Mouse (Mus musculus) thymus, postnatal 0 days (tissue): ENCODE data around the gene Cdan1. TPM values are rescaled to one million over a fixed set of nuclear protein-coding genes. Genes with fewer than 3 reads are reported as not detected.
"Not testable (repeated sequence)": the region's sequence is repeated elsewhere in the genome, so short reads cannot be mapped to it uniquely, and the experiment has no call there.

Experiments
- DNase-seq: peaks from one replicate; pipeline ENCODE4 v3.0.0-alpha.2; 2015; ENCODE audit warnings: low spot score
- polyA plus RNA-seq: library from polyadenylated mRNA; unstranded; fragments of >200 nt; fragmentation: Nextera tagmentation; extraction: Ambion mirVana; gene quantifications from 2 replicates; pipeline ENCODE4 v1.2.1, GENCODE M21; 2015

Gene Cdan1
- polyA plus RNA-seq, 1 experiment from 2014 or later: 8.7 TPM

DNA sequence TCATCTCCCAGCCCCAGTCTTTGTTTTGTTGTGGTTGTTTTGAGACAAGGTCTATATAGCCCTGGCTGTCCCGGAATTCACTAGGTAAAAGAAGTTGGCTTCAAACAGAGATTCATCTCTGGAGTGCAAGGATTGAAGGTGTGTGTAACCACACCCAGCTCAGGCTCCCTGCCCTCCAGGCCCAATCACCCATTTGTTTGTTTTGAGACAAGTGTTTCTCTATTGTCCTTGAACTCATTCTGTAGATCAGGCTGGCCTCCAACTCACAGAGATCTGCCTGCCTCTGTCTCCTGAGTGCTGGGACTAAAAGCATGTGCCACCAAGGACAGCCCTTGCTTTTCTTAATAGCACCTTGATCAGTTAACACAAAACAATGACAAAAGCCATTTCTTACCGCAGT, 101.9 kb downstream of the Cdan1 start:
- no peak for DNase-seq

DNA sequence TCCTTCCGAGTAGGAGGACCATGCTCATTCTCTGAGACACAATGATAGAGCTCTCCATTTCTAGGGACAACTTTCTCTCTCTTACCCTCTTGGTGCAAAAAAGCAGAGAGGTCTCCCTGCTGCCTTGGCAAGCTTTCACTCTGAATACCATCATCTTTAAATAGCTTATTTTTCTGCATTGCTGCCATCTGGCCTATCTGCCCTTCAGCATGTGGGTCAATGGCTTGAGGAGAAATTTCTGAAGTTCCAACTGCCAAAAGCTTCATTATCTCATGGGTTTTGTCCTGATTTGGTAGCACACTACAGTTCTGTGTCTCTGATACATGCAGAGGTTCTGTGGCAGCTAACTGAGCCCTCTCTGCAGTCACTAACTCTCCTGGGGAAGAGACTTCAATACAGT, 104.4 kb downstream of the Cdan1 start:
- DNase-seq: no peak

DNA sequence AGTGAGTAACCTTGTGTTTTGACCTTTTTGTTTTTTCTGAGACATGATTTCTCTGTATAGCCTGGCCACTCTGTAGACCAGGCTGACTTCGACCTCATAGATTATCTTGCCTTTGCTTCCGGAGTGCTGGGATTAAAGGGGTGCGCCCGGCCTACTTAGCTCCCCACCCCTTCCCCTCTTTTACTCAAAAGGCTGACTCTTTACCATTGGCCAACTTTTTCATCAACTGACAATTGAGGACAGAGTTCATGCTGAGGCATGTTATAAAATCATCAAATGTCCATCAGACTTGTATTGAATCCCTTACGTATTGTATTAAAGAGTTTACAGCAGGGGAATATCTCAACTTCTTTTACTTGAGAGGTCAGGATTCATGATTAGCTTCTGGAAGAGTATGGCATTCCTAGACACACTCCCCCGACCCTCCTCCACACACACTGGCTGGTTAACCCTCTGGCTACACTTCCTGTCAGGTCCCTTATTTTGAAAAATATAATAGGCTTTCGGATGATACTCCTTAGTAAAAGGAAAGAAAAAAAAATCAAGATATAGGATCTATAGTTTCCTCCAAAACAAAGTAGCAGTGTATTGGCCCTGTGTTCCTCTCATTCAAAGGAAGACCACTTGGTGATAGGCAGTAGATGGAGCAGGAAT, 117.9 kb downstream of the Cdan1 start:
- DNase-seq: no peak

DNA sequence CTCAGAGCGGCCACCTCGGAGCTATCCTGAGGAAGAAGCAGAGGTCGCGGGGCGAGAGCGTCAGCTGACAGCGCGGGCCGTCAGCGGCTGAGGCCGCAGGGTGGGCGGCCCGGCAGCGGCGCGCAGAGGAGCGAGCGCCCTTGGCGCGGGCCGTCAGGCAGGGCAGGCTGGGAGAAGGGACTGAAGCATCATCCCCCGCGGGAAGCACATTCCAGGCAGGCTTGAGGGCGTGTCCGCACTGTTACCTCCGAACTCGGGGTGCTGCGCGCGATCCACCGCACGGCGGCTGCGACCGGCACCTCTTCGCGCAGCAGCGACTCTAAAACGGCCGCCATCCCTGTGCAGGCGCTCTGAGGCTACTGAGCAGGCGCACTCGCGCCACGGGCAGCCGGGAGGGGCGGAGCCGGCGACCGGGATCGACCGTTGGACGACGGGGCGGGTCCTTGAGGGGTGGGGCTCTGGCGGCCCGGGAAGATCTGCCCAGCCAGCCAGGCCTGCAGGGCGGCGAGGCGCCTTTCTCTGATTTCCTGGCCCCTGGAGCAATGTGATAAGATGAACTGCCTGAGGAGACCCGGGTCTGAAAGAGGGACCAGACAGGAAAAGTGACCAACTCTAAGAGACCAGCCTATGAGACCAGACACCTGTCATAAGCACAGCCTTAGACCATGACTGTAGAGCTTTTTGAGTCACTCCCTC, 118.6 kb downstream of the Cdan1 start:
- peak; percentile 93 for DNase-seq

DNA sequence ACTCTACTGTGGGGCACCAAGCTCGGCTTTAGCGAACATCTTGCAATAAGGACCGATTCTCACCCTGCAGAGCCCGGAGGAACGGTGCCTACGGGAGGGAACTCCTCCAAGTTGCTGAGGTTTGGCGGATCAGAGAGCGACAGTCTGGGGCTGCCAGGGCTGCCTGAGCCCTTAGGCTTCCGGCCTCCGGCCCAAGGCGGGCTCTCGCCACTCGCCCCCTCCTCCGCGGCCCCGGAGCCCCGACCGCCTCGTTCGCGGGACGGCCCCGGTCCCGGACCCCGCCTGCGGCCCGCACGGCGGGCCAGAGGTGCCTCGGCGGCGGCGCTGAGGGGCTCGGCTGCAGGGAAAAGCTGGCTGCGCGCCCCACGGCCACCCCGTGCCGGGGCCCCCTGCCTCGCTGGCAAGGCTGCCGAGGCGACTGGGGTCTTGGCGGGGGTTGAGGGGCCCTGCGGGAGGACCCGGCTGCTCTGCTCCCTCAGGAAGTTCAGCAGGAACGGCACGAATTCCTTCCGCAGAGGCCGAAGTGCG, 119.2 kb downstream of the Cdan1 start:
- DNase-seq: peak; percentile 27

DNA sequence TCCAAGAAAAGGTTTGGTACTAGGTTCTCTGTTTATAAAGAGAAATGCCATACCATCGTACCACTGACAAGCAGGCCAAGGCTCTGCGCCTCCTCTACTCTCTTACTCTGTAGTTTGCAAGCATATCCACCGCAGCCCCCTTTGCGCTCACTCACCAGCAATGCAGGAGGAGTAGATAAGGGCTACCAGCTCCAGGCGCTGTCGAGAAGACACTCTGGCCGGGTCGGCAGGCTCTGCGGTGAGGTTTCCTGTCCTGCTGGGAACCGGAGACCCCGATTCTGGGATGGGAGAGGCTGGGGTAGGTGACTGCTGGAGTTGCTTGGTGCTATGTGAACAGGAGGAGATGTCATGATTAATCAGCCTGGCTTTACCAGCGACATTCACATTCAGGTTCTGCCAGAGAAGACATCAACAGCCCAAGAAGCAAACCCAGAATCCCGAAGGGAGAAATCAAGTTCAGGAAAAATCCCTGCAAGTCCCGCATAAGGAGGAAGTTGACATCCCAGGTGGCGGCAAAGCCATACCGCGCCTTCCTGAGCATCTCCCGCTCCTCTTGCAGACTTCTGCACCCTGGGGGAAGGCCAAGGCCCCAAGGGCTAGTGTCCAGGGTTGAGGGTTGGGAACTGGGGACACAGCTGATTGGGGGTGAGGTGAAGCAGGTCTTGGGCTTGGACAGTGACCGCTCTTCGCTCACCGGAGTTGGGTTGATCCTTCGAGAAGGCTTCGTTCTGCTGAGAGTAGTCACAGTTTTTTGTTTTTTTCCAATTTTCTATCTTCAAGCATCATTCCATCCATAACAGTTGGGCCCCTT, 119.9 kb downstream of the Cdan1 start:
- DNase-seq: peak; percentile 15

DNA sequence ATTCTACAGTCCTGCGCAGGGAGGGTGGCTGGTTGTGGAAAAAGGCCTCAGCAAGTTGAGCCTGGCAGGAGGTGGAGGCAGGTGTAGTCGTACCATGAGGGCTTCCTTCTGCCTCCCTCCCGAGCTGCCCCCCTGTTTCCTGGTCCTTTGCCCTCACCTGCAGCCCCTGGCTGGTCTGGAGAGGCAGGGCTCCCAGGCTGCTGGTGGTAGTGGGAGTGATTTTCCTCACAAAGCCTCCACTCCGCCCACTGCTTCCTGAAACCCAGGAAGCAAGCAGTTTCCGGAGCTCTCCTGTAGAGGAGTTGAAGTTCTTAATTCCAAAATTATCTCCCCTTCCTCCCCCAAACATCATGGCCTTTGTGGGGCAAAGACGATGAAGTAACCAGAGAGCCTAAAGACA, 125.8 kb downstream of the Cdan1 start:
- no peak for DNase-seq

DNA sequence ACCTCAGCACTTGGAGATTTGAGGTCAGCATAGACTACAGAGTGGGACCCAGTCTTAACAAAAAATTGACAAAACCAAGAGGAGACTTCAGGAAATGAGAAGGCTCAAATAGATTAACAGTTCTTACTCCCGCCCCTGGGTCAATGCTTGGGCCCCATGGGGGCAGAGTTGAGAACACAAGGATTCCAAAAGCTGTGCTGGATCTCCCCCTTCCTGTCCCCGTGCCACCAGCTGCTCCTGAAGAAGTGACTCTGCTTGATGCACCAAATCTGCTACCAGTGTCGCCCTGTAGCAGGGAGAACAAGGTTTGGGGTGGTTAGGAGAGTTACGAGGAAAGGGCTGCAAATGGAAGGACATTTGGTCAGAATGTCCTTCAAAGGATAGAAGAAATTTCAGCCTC, 126.3 kb downstream of the Cdan1 start:
- DNase-seq: no peak

DNA sequence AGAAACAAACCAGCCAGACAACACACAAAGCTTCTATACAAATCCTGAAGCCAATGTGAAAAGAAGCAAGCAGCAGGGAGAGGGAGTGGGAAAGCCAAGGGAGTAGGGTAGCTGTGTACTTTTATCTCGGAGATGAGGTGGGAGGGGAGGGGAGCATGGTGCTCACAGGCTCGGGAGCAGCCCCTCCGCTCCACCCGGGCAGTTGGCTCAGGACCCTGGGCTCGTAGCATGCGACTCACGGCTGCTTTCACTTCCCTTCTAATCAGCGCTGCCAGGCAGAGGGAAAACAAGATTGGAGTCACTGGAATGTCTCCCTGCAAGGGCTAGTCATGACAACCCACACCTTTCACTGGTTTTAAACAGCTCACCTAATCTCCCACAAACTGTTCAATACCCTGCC, 127.4 kb downstream of the Cdan1 start:
- no peak for DNase-seq

DNA sequence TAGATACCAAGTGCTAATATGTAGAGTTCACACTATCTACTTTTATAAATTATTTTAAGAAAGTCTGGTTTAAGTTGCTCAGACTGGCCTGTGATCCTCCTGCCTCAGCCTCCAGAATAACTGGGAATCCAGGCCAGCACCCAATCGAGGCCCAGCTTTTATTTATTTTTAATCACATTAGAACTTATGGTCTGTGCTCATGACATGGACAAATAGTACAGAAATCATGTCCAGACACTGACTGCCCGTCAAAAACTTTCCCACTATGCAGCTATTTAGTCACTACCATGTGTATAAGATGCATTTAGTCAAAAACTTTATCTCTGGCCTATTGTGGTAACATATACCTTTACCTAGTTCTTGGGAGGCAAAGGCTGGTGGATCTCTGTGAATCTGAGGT, 128.0 kb downstream of the Cdan1 start:
- no peak for DNase-seq

DNA sequence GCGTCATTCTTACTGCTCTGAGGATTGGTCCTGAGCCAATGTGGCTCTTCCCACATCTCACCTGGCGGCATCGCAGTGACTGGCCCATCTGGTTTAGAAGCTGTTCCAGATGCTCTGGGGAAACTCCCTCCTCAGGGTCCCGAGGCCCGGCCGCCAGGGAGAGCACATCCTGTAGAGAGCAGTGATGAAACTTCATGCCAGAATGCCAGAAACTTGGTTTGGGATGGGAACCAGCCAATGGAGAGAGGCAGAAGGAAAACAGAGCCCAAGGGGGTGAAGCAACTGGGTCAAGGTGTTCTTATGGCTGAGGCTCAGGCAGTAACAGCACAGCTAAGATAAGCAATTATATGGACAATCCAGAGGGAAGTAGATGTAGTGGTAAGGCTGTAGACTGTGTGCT, 129.1 kb downstream of the Cdan1 start:
- no peak for DNase-seq

DNA sequence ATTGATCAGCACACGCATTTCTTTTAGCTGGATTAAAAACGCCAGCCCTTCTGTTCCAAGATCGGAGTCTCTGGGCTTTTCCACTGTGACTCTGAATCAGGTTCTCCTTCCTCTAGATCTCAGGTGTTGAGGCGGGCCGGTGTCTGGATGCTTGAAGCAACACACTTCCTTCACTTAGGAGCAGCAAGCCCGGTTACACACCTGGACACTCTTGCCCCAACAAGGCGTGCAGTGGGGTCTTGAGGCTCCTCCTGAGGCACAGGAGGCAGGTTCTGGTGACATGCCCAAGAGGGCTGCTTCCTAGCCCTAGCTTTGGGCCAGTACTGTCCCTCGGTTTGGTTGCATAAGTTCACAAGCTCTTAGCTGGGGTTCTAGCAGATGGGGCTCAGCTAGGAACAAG, 131.4 kb downstream of the Cdan1 start:
- DNase-seq: no peak

DNA sequence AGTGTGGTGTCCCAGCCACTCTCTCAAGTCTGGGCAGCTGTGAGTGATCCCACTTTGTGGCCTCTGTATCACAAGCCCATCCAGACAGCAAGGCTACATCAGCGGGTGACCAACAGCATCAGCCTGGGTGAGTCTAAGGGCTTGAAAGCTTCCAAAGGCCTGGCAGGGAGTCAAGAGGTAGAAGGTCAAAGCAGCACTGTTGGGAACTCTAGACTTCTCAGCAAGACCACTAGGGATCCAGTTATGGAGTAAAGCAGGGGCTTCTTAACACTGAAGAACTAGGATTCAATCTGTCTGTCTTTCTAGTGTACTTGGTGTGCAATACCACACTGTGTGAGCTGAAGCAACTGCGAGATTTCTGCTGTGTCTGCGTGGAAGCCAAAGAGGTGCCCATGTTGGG, 136.5 kb downstream of the Cdan1 start:
- DNase-seq: no peak

DNA sequence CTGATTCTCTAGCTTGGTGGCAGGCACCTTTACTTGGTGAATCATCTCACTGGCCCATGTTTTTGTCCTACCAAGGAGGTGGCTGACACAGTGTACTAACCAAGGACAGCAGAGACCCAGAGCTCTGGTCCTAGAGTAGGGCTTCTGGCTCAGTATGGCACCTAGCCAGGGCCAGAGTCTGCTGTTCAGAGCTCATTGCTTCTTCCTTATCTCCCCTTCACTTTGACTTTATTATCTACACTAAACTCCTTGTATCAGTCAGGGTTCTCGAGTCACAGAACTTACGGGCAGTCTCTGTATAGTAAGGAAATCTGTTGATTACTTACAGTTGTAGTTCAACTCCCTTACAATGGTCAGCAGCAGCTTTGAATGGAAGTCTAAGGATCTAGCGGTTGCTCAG, 139.0 kb downstream of the Cdan1 start:
- no peak for DNase-seq

DNA sequence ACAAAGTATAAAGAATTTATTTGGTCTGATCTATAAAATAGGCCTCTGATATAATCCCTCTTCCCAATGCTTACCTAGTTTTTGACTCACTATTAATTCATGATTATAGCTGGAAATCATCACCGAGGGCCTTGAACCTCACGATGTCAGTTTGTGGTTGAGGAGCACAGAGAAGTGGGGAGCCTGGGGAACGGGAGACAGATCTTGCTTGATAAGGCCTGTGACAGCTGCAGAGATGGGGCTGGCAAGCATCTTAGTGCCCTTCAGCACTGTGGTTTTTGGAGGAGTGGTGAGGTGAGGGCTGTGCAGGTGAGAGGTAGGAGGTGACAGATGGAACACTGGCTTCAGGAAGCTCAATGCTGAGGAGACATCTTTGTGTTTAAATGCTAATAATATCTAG, 139.8 kb downstream of the Cdan1 start:
- DNase-seq: peak; percentile 67

DNA sequence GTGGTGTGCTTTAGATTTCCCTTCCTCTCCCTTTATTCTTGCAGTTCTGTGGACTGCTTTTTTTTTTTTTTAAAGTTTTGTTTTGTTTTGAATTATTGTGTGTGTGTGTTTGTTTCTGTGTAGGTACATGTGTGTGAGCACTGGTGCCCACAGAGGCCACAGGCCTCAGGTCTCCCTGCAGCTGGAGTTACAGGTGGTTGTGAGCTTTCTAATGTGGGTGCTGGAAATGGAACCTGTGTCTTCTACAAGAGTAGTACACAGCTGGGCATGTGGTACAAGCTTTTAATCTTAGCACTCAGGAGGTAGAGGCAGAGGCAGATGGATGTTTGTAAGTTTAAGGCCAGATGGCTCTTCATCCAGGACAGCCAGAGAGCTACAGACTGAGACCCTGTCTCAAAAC, 142.9 kb downstream of the Cdan1 start:
- peak; percentile 64 for DNase-seq

DNA sequence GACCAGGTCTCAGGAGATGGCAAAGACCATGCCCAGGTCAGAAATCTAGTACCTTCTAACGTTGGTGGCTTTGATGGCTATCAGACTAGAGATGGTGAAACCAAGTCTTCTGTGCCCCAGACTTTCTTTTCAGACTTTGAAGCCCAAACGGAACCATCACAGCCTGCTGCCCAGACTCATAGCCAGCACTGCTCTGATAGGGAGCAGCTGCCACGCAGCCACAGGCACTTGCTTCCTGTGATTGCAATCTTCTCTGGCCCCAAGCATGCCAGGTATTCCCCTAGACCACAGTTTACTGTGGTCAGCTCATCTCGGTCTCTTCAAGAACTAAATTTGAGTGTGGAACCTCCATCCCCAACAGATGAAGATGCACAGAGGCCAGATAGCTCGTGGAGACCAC, 147.3 kb downstream of the Cdan1 start:
- no peak for DNase-seq

DNA sequence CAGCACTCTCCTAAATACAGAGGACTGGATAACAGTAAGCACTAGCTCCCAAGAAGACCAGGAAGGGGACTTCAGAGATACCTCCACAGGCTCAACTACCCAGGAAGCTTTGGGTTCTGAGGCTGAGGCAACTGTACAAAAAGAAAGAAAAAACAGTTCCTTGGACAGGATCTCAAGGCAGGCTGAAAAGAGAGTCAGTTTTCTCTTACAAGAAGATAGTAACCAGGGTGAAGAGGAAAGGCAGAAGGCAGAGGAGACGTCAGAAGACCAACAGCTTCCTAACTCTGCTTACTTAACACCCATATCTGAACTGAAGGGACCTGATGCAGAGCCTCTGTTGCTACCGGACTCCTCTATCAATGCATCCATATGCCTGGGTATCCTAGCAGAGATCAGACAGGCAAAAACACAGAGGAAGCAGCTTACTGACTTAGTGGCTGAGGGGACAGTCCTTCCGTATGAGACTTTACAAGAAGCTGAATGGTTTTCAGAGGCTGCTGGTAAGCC, 149.5 kb downstream of the Cdan1 start:
- no peak for DNase-seq

DNA sequence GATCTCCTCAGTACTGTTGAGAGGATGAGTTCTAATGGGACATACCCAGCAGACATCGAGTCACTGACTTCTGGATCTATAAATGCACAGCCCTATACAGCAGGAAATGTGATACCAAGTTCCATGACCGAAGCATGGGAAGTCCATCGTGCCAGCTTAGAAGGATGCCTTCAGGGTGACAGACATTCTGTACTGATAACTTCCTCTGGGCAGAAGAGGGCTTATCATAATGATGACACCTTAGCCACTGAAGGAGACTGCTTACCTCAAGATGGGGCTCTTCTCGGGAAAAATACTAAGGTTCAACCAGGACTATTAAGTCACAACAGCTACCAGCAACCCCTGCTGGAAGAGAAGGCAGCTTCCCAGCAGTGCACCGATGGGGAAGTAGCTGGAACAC, 152.2 kb downstream of the Cdan1 start:
- DNase-seq: no peak

DNA sequence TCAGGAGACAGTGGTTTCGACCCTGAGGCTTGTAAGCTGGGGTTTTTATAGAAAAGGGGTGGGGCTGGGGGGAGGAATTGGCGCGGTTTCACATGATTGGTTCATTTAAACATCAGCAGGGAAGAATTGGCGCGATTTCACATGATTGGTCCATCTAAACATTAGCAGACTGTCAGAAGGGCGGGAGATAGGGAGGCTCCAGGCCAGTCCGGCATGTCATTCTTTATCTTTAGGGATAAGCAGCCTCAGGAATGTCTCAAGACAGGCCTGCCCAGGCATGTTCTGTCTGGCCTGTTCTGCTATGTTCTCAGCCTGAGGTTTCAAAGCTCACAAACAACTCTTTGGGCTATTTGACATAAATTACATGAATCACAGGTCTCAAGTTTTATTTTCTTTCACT, 168.8 kb downstream of the Cdan1 start:
- DNase-seq: not testable (repeated sequence)

DNA sequence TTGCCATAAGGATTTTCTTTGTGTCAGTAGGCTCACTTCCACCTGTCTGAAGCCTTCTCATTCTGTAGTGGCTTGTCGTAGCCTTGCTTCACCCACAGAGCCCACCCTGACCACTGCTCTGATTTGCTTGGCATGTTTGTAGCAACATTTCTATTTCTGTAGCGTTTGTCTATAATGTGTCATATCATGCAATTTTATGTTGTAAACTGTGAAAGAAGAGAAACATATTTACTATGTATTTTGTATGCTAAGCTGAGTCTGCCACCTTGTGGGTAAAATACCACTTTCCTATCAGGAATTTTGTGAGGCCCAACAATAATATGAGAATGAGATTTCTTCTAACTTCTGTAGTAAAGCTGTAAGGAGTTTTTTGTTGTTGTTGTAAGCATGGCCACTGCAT, 179.7 kb downstream of the Cdan1 start:
- peak; percentile 16 for DNase-seq

DNA sequence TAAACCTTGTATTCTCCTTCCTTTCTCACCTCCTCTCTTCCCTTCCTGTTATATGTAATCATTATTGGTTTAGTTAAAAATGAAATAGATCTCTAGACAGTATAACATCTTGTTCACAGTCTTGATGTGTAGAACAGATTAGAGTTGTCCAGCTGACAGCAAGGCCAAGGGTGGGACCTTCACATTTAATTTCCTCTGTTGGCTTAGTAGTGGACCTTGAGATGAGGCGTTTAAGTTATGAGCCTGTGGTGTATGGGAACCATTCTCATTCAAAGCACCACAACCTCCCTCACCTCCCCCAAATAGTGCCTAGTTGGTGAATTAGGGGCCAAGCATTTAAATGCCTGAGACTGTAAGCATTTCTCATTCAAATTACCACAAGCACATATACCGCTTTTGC, 182.5 kb downstream of the Cdan1 start:
- no peak for DNase-seq
